Mouse (Mus musculus) cerebellum, adult 11-12 months (tissue): ENCODE measurements around the gene Prpf4.
A peak's percentile ranks its signal among the peaks of the same experiment; 100 is the strongest.

Source experiments
- DNase-seq: peaks from one replicate; pipeline ENCODE4 v3.0.0; 2022

Prpf4 gene

DNA sequence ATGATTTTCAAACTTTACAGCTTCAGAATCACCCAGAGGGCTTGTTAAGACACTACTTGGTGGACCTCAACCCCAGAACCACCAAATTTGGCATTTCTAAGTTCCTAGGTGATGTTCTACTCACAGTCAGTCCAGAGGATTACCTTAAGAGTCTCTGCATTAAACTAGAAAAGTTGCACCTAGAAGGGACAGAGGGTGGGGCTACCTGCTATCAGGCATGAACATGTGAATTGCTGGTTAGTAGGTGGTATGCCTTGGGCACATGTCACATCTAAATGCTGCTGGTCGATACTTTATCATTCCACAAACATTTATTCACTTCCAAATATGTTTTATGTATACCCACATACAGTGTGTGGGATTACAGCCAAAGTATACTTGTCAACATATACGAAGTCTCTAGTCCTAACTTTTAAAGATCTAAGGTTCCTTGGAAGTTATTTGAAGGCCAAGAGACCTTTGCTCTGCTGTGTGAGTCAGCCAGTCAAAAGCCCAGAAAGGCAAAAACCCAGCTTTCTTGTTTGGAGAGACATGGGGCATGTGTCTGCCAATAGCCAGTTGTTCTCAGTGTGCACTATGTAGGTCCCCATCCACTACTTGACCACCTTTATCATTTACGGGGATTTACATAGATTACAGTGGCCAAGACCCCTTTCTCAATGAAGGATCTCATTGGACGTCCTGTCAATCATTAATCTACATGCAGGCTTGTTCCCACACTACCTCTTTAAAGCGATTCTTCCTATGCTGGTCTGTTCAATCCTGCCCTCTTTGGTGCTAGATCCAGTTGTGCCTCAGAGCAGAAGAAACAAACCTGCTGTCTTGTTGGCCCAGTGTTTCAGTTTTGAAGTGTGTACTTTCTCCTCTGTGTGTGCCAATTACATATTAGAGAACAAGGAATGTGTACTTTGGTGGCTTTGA, 18.7 kb upstream of the Prpf4 start:
- DNase-seq, result no peak

GRCm38 (mm10) chr4:62391892-62392291, 16.7 kb upstream of the Prpf4 start:
- no peak for DNase-seq

DNA sequence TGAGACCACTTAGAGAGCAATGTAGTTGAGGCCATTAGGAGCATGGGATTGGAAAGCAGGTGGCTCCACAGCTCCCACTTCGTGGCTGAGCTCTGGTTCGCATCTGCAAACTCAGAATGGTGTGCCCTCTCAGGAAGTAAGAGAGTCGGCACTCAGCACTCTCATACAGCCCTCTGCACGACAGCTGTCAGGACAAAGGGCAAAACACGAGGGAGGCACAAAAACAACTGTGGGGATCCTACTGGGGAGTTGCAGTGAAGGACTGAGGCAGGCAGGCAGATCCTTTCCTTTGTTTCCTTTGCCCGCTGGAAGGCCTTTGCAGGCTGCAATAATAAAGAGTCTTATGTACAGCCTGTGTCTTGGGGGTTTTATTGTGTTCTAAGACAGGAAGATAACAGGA, 15.1 kb upstream of the Prpf4 start:
- DNase-seq, result no peak

DNA sequence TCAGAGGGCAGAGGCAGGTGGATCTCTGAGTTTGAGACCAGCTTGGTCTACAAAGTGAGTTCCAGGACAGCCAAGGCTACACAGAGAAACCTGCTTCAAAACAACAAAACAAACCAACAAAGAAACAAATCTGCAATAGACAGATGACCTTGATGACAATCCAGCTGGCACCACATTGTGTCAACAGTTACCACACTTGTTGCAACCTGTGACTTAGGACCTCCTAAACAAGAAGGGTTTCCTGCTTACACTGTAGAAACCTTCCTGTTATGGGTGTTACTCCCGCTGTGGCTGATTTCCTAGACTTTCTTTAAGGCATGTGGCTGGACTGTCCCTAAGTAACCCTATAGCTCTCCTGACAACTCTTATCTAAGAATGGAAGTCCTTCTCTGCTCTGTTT, 12.8 kb upstream of the Prpf4 start:
- DNase-seq, result no peak

- no peak for DNase-seq
Observed at GRCm38 (mm10) chr4:62397616-62398365, 10.8 kb upstream of the Prpf4 start.

GRCm38 (mm10) chr4:62398956-62399355, 9.6 kb upstream of the Prpf4 start:
- DNase-seq, result no peak

- DNase-seq, result no peak
Observed at GRCm38 (mm10) chr4:62406133-62406532, 2.5 kb upstream of the Prpf4 start.

DNA sequence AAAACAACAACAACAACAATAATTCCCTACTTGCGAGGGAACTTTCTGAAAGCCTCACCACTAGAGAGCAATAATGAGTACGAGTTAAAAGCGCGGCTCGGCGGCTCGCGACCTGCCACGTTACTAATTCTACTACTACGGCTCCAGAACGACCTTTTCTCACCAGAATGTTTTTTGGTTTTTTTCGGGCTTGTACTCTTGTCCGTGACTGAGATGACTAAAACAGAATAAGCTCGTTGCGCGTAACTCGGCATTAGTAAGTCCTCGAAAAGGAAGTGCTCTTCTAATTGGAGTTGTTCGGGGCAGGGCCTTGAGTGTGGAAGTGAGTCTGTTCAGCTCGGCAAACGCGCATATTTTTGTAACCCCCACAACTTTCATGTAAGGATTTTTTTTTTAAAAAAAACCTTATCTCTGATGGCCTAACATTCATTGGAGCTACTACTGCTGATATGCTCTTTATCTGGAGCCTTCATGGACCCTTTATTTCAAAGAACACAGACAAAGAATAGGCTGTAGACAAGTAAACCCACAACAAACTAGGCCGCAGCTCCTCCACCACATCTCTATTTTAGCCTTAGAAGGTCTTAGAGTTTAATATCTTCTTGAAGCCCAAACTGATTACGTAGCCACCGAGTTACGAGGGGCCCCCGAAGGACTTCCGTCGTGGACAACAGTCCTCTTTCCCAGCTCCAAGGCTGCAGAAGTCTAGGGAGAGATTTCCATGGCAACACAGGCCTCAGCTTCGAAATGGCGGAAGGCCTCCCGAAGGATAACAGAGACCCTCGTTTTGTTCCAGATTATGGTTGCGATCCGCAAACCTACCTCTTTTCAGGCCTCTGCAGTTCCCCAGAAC, 641 bp upstream of the Prpf4 start:
- DNase-seq, result peak; percentile 40

- no peak for DNase-seq
Observed at GRCm38 (mm10) chr4:62409615-62410014, 1.0 kb downstream of the Prpf4 start.

- DNase-seq, result no peak
Observed at GRCm38 (mm10) chr4:62410325-62410724, 1.7 kb downstream of the Prpf4 start.

GRCm38 (mm10) chr4:62411606-62412005, 3.0 kb downstream of the Prpf4 start:
- DNase-seq, result no peak

DNA sequence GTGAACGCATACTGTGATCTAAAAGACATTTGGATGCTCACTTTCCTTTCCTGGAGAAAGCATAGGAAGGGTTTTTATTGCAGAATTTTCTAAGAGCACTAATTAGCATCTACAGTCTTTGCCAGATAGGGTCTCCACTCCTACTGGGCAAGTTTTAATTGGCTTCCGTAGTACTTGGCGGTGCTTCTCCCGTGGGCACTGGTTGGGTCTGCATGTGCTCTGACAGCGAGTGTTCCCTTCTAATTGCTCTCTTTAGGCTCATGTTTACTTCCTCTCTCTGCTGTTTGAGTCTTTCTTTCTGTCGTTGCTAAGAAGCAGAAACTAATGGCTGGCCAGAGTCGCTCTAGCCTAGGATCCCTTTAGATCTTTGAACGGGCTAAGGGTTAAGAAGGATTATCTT, 9.9 kb downstream of the Prpf4 start:
- no peak for DNase-seq

- DNase-seq, result peak; percentile 71
Observed at GRCm38 (mm10) chr4:62419091-62419490, 10.5 kb downstream of the Prpf4 start.

GRCm38 (mm10) chr4:62425891-62426290, 17.3 kb downstream of the Prpf4 start:
- DNase-seq, result no peak

DNA sequence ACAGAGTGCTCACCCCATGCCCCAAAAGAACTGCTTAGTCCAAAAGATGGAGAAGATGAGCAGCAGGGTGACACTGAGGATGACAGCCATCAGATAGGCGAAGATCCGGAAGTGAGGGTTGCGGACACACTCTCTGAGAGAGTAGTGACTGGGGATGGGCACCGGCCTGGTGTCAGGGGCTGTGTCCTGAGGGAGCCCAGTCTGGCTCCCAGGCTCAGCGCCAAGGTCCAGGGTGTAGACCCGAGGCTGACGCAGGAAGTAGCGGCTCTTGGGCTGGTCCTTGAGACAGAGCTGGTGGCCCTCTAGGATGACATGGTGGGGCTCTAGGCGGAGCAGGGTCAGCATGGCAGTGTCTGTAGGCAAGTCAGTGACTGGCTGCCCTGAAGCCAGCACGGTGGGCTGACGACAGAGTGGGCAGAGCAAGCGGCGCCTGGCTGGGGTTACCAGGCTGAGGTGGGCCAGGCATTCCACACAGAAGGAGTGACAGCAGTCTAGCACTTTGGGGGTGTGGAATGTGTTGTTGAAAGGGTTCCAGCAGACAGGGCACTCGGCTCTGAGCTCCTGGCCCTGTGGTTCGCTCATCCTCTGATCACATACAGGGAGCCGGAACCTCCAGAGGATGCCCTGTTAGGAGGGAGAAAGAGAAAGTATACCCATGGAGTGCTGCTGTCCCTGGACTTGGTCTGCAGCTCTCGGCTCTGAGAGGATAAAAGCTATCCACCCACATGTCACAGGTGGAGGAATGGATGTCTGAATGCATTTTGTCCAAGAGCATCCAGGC, 19.6 kb downstream of the Prpf4 start:
- DNase-seq, result peak; percentile 44

GRCm38 (mm10) chr4:62429616-62430015, 21.0 kb downstream of the Prpf4 start:
- DNase-seq, result no peak

DNA sequence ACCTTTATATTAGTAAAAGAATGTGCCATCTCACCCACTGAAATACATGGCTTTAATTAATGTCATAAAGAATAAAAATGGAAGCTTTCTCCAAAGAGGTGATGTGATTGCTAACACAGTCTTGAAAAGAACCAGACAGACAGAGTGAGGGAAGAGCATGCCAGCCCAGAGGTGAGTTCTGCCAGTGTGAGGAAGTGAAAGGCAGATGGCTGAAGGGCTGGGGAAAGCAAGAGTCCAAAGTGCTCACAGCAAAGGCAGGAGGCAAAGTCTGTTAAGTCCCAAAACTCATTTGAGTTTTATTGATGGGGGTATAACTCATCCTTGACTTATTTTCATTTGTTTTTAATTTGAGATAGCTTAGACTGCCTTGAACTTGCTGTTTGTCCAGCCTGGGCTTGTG, 22.1 kb downstream of the Prpf4 start:
- DNase-seq, result no peak

- DNase-seq, result no peak
Observed at GRCm38 (mm10) chr4:62431522-62431921, 22.9 kb downstream of the Prpf4 start.

GRCm38 (mm10) chr4:62433939-62434870, 25.6 kb downstream of the Prpf4 start:
- no peak for DNase-seq

DNA sequence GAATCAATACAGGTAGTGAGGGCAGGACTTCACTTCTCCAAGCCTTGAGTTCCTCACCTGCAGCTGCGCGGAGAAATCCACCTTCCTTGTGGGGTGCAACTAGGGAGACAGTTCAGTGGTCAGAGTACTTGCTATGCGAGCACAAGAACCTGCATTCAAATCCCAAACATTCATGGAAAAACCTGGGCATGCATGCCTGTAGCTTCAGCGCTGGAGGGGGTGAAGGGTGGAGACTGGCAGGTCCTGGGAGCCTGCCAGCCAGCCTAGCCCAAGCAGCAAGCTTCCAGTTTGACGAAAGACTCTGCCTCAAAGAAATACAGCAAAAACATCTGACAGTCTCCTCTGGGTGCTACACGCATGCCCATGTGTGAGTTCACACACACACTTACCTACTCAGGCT, 26.5 kb downstream of the Prpf4 start, which contains the start of gene Rnf183:
Gene Rnf183 (minus strand): TSS at position 172 of the 400 bp plus-strand sequence.
- no peak for DNase-seq

DNA sequence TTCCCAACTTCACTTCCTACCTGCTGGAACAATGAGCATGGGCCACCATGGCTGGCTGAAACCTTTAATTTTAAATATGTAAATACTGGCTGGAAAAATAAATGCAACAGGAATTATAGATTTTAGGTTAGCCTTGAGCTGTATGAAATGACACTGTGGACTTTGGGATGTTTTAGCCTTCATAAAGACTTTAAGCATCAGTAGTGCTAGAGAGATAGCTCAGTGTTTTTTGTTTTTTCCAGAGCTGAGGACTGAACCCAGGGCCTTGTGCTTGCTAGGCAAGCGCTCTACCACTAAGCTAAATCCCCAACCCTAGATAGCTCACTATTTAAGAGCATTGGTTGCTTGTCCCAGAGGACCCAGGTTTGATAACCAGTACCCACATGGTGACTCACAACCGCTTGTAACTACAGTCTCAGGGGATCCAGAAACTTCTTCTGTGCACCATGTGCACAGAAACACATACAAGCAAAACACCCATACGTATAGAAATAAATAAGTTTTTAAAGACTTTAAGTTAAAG, 28.7 kb downstream of the Prpf4 start:
- DNase-seq, result no peak
